Mouse (Mus musculus): ENCODE measurements around the gene Dnajc21. TPM values are rescaled to one million over a fixed set of nuclear protein-coding genes. Genes with fewer than 3 reads are reported as not detected.

Gene Dnajc21
- polyA plus RNA-seq, 1 experiment, result 25.0 TPM

DNA sequence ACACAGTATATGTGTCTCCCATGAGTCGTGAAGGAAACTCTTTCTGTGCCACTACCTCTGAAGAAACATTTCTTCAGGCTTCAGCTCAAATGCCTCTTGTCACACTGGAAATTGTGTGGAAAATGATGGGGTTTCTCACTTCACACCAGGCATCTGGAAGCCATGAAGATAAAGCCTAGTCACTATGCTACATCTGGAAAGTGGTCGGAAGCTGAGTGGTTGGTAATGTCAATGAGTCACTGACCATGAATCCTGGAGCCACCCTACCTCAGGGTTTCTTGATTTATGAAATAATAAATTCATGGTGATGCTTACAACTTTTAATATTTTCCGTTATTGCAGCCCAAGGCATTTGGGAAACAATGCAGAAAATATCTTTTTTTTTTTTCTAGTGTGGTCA, 60.5 kb downstream of the Dnajc21 start:
- no peaks in the 10 kb centered on the region; the same call in 1 of the 2 replicates for H3K4me1 ChIP-seq (ENCODE audit: control insufficient read depth, insufficient read depth, low read length)
- TF ChIP-seq CTCF (IDR thresholded peaks at IDR 0.05; ENCODE audit: extremely low read depth, insufficient read depth, low read length), result no peak
- no peak for TF ChIP-seq POLR2A (IDR thresholded peaks at IDR 0.05; ENCODE audit: extremely low read depth, insufficient read depth, low read length)
- no peak overlapping the region for H3K27ac ChIP-seq (ENCODE audit: insufficient read depth, low read length)
- no peak overlapping the region for H3K4me3 ChIP-seq (ENCODE audit: insufficient read depth, low read length)

DNA sequence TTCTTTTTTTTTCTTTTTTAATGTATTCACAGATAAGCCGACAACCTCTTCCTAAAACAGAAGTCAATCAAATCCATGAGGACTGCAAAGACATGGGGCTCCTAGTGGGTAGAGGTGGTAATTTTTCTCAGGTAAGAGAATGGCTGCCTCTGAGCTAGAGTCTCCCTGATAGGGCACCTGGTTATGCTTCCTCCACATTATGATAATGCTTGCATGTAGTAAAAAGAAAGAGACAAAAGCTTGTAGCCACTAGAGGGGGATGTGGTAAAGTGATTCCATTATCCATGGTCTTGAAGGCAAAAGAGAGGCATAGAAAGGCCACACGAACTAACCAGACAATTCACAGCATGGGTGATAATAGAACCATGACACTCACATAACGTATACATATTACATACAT, 69.9 kb downstream of the Dnajc21 start:
- Histone ChIP-seq H3K4me1 (ENCODE audit: control insufficient read depth, insufficient read depth, low read length) (no peaks in the 10 kb centered on the region), H3K27ac (ENCODE audit: insufficient read depth, low read length) (no peak overlapping the region), H3K4me3 (ENCODE audit: insufficient read depth, low read length) (no peak overlapping the region)
- 0 out of 2 replicates have a peak, but pooled peaks have one; percentile 4 for TF ChIP-seq CTCF (IDR thresholded peaks at IDR 0.05; ENCODE audit: extremely low read depth, insufficient read depth, low read length)
- no peak for TF ChIP-seq POLR2A (IDR thresholded peaks at IDR 0.05; ENCODE audit: extremely low read depth, insufficient read depth, low read length)

- H3K4me3 ChIP-seq (ENCODE audit: insufficient read depth, low read length), result no peak overlapping the region
- no peak for TF ChIP-seq POLR2A (IDR thresholded peaks at IDR 0.05; ENCODE audit: extremely low read depth, insufficient read depth, low read length)
- TF ChIP-seq CTCF (IDR thresholded peaks at IDR 0.05; ENCODE audit: extremely low read depth, insufficient read depth, low read length), result no peak
- no peaks in the 10 kb centered on the region for H3K4me1 ChIP-seq (ENCODE audit: control insufficient read depth, insufficient read depth, low read length)
- H3K27ac ChIP-seq (ENCODE audit: insufficient read depth, low read length), result no peak overlapping the region
Measured at GRCm38 (mm10) chr15:10399795-10400194, 70.5 kb downstream of the Dnajc21 start.

Other genes with a start within 250 kb of the Dnajc21 start
- not detected in 2 replicates for gene Gm21973, start 145.1 kb downstream of the Dnajc21 start, polyA plus RNA-seq (2012; rRNA removed)
- not detected in 2 replicates for gene Agxt2, start 112.0 kb downstream of the Dnajc21 start, polyA plus RNA-seq (2012; rRNA removed)
- gene Brix1, start 15.4 kb upstream of the Dnajc21 start, polyA plus RNA-seq (2012; rRNA removed), result 11.3 and 11.8 TPM in 2 replicates
- gene Rad1, start 15.5 kb upstream of the Dnajc21 start, polyA plus RNA-seq (2012; rRNA removed), result 15.1 and 16.0 TPM in 2 replicates
- gene Ttc23l, start 88.2 kb upstream of the Dnajc21 start, polyA plus RNA-seq (2012; rRNA removed), result not detected in 2 replicates
- 8.0 and 8.1 TPM in 2 replicates for gene Rai14, start 244.1 kb upstream of the Dnajc21 start, polyA plus RNA-seq (2012; rRNA removed)

All from cortical plate, adult 2 months (tissue).